Mouse (Mus musculus): Measurements from ENCODE around the gene Cib4. TPM values are rescaled to one million over a fixed set of nuclear protein-coding genes. Genes with fewer than 3 reads are reported as not detected.

Cib4 gene
- polyA plus RNA-seq, 1 experiment from 2014 or later = not detected

Other genes with a start within 250 kb of the Cib4 start
- 0.04 and 0.18 TPM in 2 replicates for gene Otof, start 83.9 kb downstream of the Cib4 start, polyA plus RNA-seq (2014; fragmentation: Nextera tagmentation; extraction: Ambion mirVana)
- gene 1700001C02Rik, start 79.8 kb downstream of the Cib4 start, polyA plus RNA-seq (2014; fragmentation: Nextera tagmentation; extraction: Ambion mirVana) = not detected in 2 replicates
- gene Kcnk3, start 42.3 kb upstream of the Cib4 start, polyA plus RNA-seq (2014; fragmentation: Nextera tagmentation; extraction: Ambion mirVana) = 0.59 and 0.92 TPM in 2 replicates
- 27.3 and 28.7 TPM in 2 replicates for gene Slc35f6, start 102.1 kb upstream of the Cib4 start, polyA plus RNA-seq (2014; fragmentation: Nextera tagmentation; extraction: Ambion mirVana)
- 335 and 359 TPM in 2 replicates for gene Cenpa, start 120.9 kb upstream of the Cib4 start, polyA plus RNA-seq (2014; fragmentation: Nextera tagmentation; extraction: Ambion mirVana)
- 102 and 104 TPM in 2 replicates for gene Dpysl5, start 165.7 kb upstream of the Cib4 start, polyA plus RNA-seq (2014; fragmentation: Nextera tagmentation; extraction: Ambion mirVana)

Data from neural tube, embryonic 11.5 days (tissue).